ENCODE assay signal across 8 mouse cellular contexts in genomic region chr3:84155146-84155545, GRCm38 (mm10). TPM values are rescaled to one million over a fixed set of nuclear protein-coding genes. Genes with fewer than 3 reads are reported as not detected.
DNase-seq lines count a peak whose midpoint lies in the region; ATAC-seq lines count a peak whose summit lies in the region.

No protein-coding gene starts in this region.

- 0 out of 2 replicates have a peak overlapping the region, but pooled peaks have one; percentile 37 for H3K27ac ChIP-seq in kidney, embryonic 14.5 days (ENCODE audit: low read depth, low read length)
- H3K27ac ChIP-seq in hindbrain, embryonic 12.5 days: no peak overlapping the region
- no peak overlapping the region for H3K27ac ChIP-seq in midbrain, embryonic 12.5 days (replicated peaks)

- H3K36me3 ChIP-seq in kidney, embryonic 14.5 days (ENCODE audit: control insufficient read depth, insufficient read depth, low read length): peaks cover 3% of the 10 kb centered on the region; the same call in 1 of the 2 replicates
- H3K36me3 ChIP-seq in hindbrain, embryonic 12.5 days: peaks cover 11% of the 10 kb centered on the region
- H3K36me3 ChIP-seq in midbrain, embryonic 12.5 days: peaks cover 17% of the 10 kb centered on the region

- peak overlapping the region; percentile 58 for H3K4me3 ChIP-seq in kidney, embryonic 14.5 days (ENCODE audit: low read length)
- H3K4me3 ChIP-seq in hindbrain, embryonic 12.5 days: peak overlapping the region; percentile 52
- peak overlapping the region; percentile 48 for H3K4me3 ChIP-seq in midbrain, embryonic 12.5 days

- no peak for DNase-seq in kidney, postnatal 14 days
- DNase-seq in WW6 (ENCODE audit: low read depth, low spot score): peak; percentile 46
- no peak for DNase-seq in right cerebral cortex, postnatal 10 days (ENCODE audit: low spot score in 2 of 2)
- no peak for DNase-seq in urinary bladder, postnatal 14 days (ENCODE audit: low spot score)
- no peak for DNase-seq in kidney, postnatal 10 days

- peaks cover 3% of the 10 kb centered on the region; the same call in 1 of the 2 replicates for H3K4me1 ChIP-seq in kidney, embryonic 14.5 days (ENCODE audit: control insufficient read depth, insufficient read depth, low read length)
- peaks cover 3% of the 10 kb centered on the region for H3K4me1 ChIP-seq in hindbrain, embryonic 12.5 days
- H3K4me1 ChIP-seq in midbrain, embryonic 12.5 days: peaks cover 6% of the 10 kb centered on the region; the same call in 1 of the 2 replicates

- WGBS in kidney, embryonic 14.5 days: under 1% methylated on average over 22 of the region's 27 CpGs
- under 1% methylated on average over 27 of the region's 27 CpGs for WGBS in hindbrain, embryonic 12.5 days
- 2% methylated on average over 24 of the region's 27 CpGs for whole genome bisulfite sequencing in midbrain, embryonic 12.5 days

- peak overlapping the region; percentile 98 for H3K4me2 ChIP-seq in kidney, embryonic 14.5 days (replicated peaks; ENCODE audit: low read depth, low read length)
- peak overlapping the region; percentile 97 for H3K4me2 ChIP-seq in hindbrain, embryonic 12.5 days (replicated peaks)
- H3K4me2 ChIP-seq in midbrain, embryonic 12.5 days (replicated peaks): peak overlapping the region; percentile 93

- no peaks in the 10 kb centered on the region for H3K27me3 ChIP-seq in kidney, embryonic 14.5 days (ENCODE audit: control insufficient read depth, insufficient read depth, low read length)
- no peaks in the 10 kb centered on the region for H3K27me3 ChIP-seq in hindbrain, embryonic 12.5 days
- H3K27me3 ChIP-seq in midbrain, embryonic 12.5 days: no peaks in the 10 kb centered on the region

- peak overlapping the region; percentile 80 for H3K9ac ChIP-seq in kidney, embryonic 14.5 days (ENCODE audit: low read depth, low read length)
- peak overlapping the region; percentile 48; the same call in 1 of the 2 replicates for H3K9ac ChIP-seq in hindbrain, embryonic 12.5 days
- peak overlapping the region; percentile 60 for H3K9ac ChIP-seq in midbrain, embryonic 12.5 days (replicated peaks)

- no peaks in the 10 kb centered on the region for H3K9me3 ChIP-seq in kidney, embryonic 14.5 days (ENCODE audit: control insufficient read depth, low read length)
- no peaks in the 10 kb centered on the region for H3K9me3 ChIP-seq in hindbrain, embryonic 12.5 days (replicated peaks)
- H3K9me3 ChIP-seq in midbrain, embryonic 12.5 days: no peaks in the 10 kb centered on the region

- ATAC-seq in kidney, embryonic 14.5 days (ENCODE audit: low FRiP score, low TSS enrichment): peak; percentile 52
- peak; percentile 65 for ATAC-seq in hindbrain, embryonic 12.5 days (ENCODE audit: low FRiP score)
- ATAC-seq in midbrain, embryonic 12.5 days (ENCODE audit: low FRiP score, low read depth): peak; percentile 57

RNA-seq across cellular contexts. Expression of gene Mnd1, which starts 0.4 kb away (rescaled TPM):
- polyA plus RNA-seq in kidney, embryonic 14.5 days (2014; fragmentation: Nextera tagmentation; extraction: Ambion mirVana): 19.9 and 22.1 TPM in 2 replicates
- 8.0 and 8.1 TPM in 2 replicates for polyA plus RNA-seq in hindbrain, embryonic 12.5 days (2016; fragmentation: Nextera tagmentation; extraction: Ambion mirVana)
- 5.7 and 7.2 TPM in 2 replicates for polyA plus RNA-seq in midbrain, embryonic 12.5 days (2016; fragmentation: Nextera tagmentation; extraction: Ambion mirVana)

RNA-seq across cellular contexts. Expression of gene Gm6525, which starts 18.8 kb away (rescaled TPM):
- 0.44 and 1.1 TPM in 2 replicates for polyA plus RNA-seq in kidney, embryonic 14.5 days (2014; fragmentation: Nextera tagmentation; extraction: Ambion mirVana)
- polyA plus RNA-seq in hindbrain, embryonic 12.5 days (2016; fragmentation: Nextera tagmentation; extraction: Ambion mirVana): 1.4 and 2.4 TPM in 2 replicates
- 3.3 and 3.7 TPM in 2 replicates for polyA plus RNA-seq in midbrain, embryonic 12.5 days (2016; fragmentation: Nextera tagmentation; extraction: Ambion mirVana)
